Mouse (Mus musculus): ENCODE measurements around the gene Clec2l. TPM values are rescaled to one million over a fixed set of nuclear protein-coding genes. Genes with fewer than 3 reads are reported as not detected.

The Clec2l gene
- polyA plus RNA-seq (2014; fragmentation: Nextera tagmentation; extraction: Ambion mirVana) = 1.0 and 1.8 TPM in 2 replicates

GRCm38 (mm10) chr6:38662714-38663615 lies at the start of gene Clec2l:
TSS of gene Clec2l (plus strand) at chr6:38663069.
- Histone ChIP-seq H3K4me2 (ENCODE audit: low read depth, severe bottlenecking) (peak within 1 kb of the TSS; percentile 98), H3K27ac (replicated peaks; ENCODE audit: low read depth, low read length) (no peak within 1 kb of the TSS), H3K9me3 (ENCODE audit: control insufficient read depth, low read length) (no peaks in the 10 kb centered on the region), H3K4me3 (ENCODE audit: low read depth, low read length) (peak within 1 kb of the TSS; percentile 49), H3K36me3 (ENCODE audit: control insufficient read depth, insufficient read depth, low read length) (no peaks in the 10 kb centered on the region), H3K4me1 (ENCODE audit: control insufficient read depth, insufficient read depth, low read length) (no peaks in the 10 kb centered on the region), H3K9ac (ENCODE audit: low read length) (peak within 1 kb of the TSS; percentile 69), H3K27me3 (ENCODE audit: control insufficient read depth, insufficient read depth, low read length) (peaks cover 18% of the 10 kb centered on the region)
- DNase-seq (ENCODE audit: low spot score) (peak; percentile 53), ATAC-seq (ENCODE audit: insufficient number of reproducible peaks, low FRiP score, low TSS enrichment, low read depth) (peak; percentile 60; the same call in 1 of the 2 replicates)
- WGBS = under 1% methylated on average over 64 of the region's 84 CpGs

- H3K9ac ChIP-seq (ENCODE audit: low read length) = no peak overlapping the region
- DNase-seq (ENCODE audit: low spot score) = no peak
- H3K4me2 ChIP-seq (ENCODE audit: low read depth, severe bottlenecking) = no peak overlapping the region
- ATAC-seq (ENCODE audit: insufficient number of reproducible peaks, low FRiP score, low TSS enrichment, low read depth) = no peak
- no peaks in the 10 kb centered on the region for H3K9me3 ChIP-seq (ENCODE audit: control insufficient read depth, low read length)
- H3K27me3 ChIP-seq (ENCODE audit: control insufficient read depth, insufficient read depth, low read length) = no peaks in the 10 kb centered on the region
- H3K4me3 ChIP-seq (ENCODE audit: low read depth, low read length) = no peak overlapping the region
- no peaks in the 10 kb centered on the region for H3K4me1 ChIP-seq (ENCODE audit: control insufficient read depth, insufficient read depth, low read length)
- H3K36me3 ChIP-seq (ENCODE audit: control insufficient read depth, insufficient read depth, low read length) = peaks cover 9% of the 10 kb centered on the region
- WGBS = 90% methylated on average over 1 of the region's 1 CpGs
- no peak overlapping the region for H3K27ac ChIP-seq (replicated peaks; ENCODE audit: low read depth, low read length)
Observed at GRCm38 (mm10) chr6:38622406-38622805, 40.5 kb upstream of the Clec2l start.

DNA sequence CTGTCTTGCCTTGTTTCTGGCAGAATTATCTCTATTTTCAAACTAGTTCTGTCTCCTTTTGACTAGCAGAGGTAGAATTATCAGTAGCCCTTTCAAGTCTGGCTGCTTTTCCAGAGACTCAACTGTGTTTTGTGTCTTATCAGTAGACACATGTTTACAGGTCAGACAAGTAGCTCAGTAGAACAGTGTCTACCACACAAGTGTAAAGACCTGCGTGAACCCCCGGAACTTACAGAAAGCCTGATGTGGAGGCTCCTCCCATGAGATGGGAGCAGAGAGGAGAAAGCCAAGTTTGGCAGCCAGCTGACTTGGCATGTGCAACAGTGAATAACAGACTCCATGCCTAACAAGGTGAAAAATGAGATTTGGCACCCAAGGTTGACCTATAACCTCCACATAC lies 39.4 kb upstream of the Clec2l start:
- H3K36me3 ChIP-seq (ENCODE audit: control insufficient read depth, insufficient read depth, low read length) = peaks cover 5% of the 10 kb centered on the region; the same call in 1 of the 2 replicates
- DNase-seq (ENCODE audit: low spot score) = no peak

GRCm38 (mm10) chr6:38624439-38624838 lies 38.4 kb upstream of the Clec2l start:
- no peaks in the 10 kb centered on the region for H3K9me3 ChIP-seq (ENCODE audit: control insufficient read depth, low read length)
- no peak for ATAC-seq (ENCODE audit: insufficient number of reproducible peaks, low FRiP score, low TSS enrichment, low read depth)
- H3K36me3 ChIP-seq (ENCODE audit: control insufficient read depth, insufficient read depth, low read length) = no peaks in the 10 kb centered on the region; the same call in 1 of the 2 replicates
- no peak overlapping the region for H3K4me3 ChIP-seq (ENCODE audit: low read depth, low read length)
- no peak overlapping the region for H3K4me2 ChIP-seq (ENCODE audit: low read depth, severe bottlenecking)
- no peak overlapping the region for H3K9ac ChIP-seq (ENCODE audit: low read length)
- H3K27ac ChIP-seq (replicated peaks; ENCODE audit: low read depth, low read length) = no peak overlapping the region
- no peaks in the 10 kb centered on the region for H3K27me3 ChIP-seq (ENCODE audit: control insufficient read depth, insufficient read depth, low read length)
- H3K4me1 ChIP-seq (ENCODE audit: control insufficient read depth, insufficient read depth, low read length) = no peaks in the 10 kb centered on the region
- no peak for DNase-seq (ENCODE audit: low spot score)
- WGBS = 93% methylated on average over 1 of the region's 1 CpGs

More for the DNA sequence above, 39.4 kb upstream of the Clec2l start:
- Histone ChIP-seq H3K4me3 (ENCODE audit: low read depth, low read length) (no peak overlapping the region), H3K4me2 (ENCODE audit: low read depth, severe bottlenecking) (no peak overlapping the region), H3K4me1 (ENCODE audit: control insufficient read depth, insufficient read depth, low read length) (no peaks in the 10 kb centered on the region), H3K9ac (ENCODE audit: low read length) (no peak overlapping the region), H3K9me3 (ENCODE audit: control insufficient read depth, low read length) (no peaks in the 10 kb centered on the region), H3K27ac (replicated peaks; ENCODE audit: low read depth, low read length) (no peak overlapping the region), H3K27me3 (ENCODE audit: control insufficient read depth, insufficient read depth, low read length) (no peaks in the 10 kb centered on the region)
- ATAC-seq (ENCODE audit: insufficient number of reproducible peaks, low FRiP score, low TSS enrichment, low read depth) = no peak
- 90% methylated on average over 2 of the region's 2 CpGs for WGBS

- no peak overlapping the region for H3K4me2 ChIP-seq (ENCODE audit: low read depth, severe bottlenecking)
- no peaks in the 10 kb centered on the region for H3K27me3 ChIP-seq (ENCODE audit: control insufficient read depth, insufficient read depth, low read length)
- no peaks in the 10 kb centered on the region for H3K4me1 ChIP-seq (ENCODE audit: control insufficient read depth, insufficient read depth, low read length)
- H3K9ac ChIP-seq (ENCODE audit: low read length) = no peak overlapping the region
- H3K4me3 ChIP-seq (ENCODE audit: low read depth, low read length) = no peak overlapping the region
- H3K9me3 ChIP-seq (ENCODE audit: control insufficient read depth, low read length) = no peaks in the 10 kb centered on the region
- peak; percentile 14 for DNase-seq (ENCODE audit: low spot score)
- ATAC-seq (ENCODE audit: insufficient number of reproducible peaks, low FRiP score, low TSS enrichment, low read depth) = no peak
- H3K27ac ChIP-seq (replicated peaks; ENCODE audit: low read depth, low read length) = no peak overlapping the region
- 95% methylated on average over 5 of the region's 5 CpGs for WGBS
- H3K36me3 ChIP-seq (ENCODE audit: control insufficient read depth, insufficient read depth, low read length) = no peaks in the 10 kb centered on the region
Observed at GRCm38 (mm10) chr6:38626086-38626485, 36.8 kb upstream of the Clec2l start.

- ATAC-seq (ENCODE audit: insufficient number of reproducible peaks, low FRiP score, low TSS enrichment, low read depth) = no peak
- no peak overlapping the region for H3K4me2 ChIP-seq (ENCODE audit: low read depth, severe bottlenecking)
- H3K4me3 ChIP-seq (ENCODE audit: low read depth, low read length) = no peak overlapping the region
- no peaks in the 10 kb centered on the region for H3K9me3 ChIP-seq (ENCODE audit: control insufficient read depth, low read length)
- no peaks in the 10 kb centered on the region for H3K27me3 ChIP-seq (ENCODE audit: control insufficient read depth, insufficient read depth, low read length)
- no peaks in the 10 kb centered on the region for H3K36me3 ChIP-seq (ENCODE audit: control insufficient read depth, insufficient read depth, low read length)
- WGBS = 92% methylated on average over 4 of the region's 4 CpGs
- no peak overlapping the region for H3K9ac ChIP-seq (ENCODE audit: low read length)
- no peaks in the 10 kb centered on the region for H3K4me1 ChIP-seq (ENCODE audit: control insufficient read depth, insufficient read depth, low read length)
- no peak overlapping the region for H3K27ac ChIP-seq (replicated peaks; ENCODE audit: low read depth, low read length)
- peak; percentile 17 for DNase-seq (ENCODE audit: low spot score)
Observed at GRCm38 (mm10) chr6:38627081-38627480, 35.8 kb upstream of the Clec2l start.

DNA sequence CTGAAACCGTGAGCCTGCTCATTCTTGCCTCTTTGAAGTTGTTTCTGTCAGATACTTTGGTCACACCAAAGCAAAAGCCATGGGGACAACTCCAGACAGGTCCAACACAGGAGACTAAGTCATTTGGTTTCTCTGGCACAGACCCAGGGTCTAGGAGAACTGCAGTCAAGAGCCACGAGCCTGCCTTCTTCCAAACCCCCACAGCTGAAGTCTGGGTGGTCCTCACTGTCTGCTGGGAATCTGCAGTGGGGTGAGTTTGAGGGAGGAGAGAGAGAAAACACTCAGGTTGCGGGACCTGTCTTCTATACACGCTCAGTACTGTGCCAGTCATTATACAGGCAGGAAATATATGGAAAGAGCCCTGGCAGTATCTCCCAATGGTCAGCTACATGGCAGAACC lies 35.4 kb upstream of the Clec2l start:
- Histone ChIP-seq H3K4me1 (ENCODE audit: control insufficient read depth, insufficient read depth, low read length) (no peaks in the 10 kb centered on the region), H3K9ac (ENCODE audit: low read length) (no peak overlapping the region), H3K4me2 (ENCODE audit: low read depth, severe bottlenecking) (no peak overlapping the region), H3K27me3 (ENCODE audit: control insufficient read depth, insufficient read depth, low read length) (no peaks in the 10 kb centered on the region), H3K4me3 (ENCODE audit: low read depth, low read length) (no peak overlapping the region), H3K9me3 (ENCODE audit: control insufficient read depth, low read length) (no peaks in the 10 kb centered on the region), H3K36me3 (ENCODE audit: control insufficient read depth, insufficient read depth, low read length) (no peaks in the 10 kb centered on the region), H3K27ac (replicated peaks; ENCODE audit: low read depth, low read length) (no peak overlapping the region)
- 86% methylated on average over 4 of the region's 4 CpGs for WGBS
- ATAC-seq (ENCODE audit: insufficient number of reproducible peaks, low FRiP score, low TSS enrichment, low read depth) (no peak), DNase-seq (ENCODE audit: low spot score) (peak; percentile 14)

DNA sequence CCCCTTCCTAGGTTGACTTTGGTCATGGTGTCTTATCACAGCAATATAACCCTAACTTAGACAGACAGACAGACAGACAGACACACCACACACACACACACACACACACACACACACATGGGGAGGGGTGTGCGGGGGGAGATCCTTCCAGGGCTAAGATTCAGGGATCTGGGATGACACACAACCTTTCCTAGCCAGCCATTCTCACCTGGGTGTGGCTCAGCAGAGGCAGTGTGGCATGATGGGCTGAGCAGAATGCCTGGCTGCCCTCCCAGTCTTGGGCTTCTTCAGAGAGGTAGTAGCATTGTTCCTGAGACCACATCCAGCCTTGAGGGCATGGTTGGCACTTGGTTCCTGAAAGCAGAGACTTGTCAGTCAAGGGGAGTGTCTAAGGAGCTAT lies 33.3 kb upstream of the Clec2l start:
- no peaks in the 10 kb centered on the region for H3K4me1 ChIP-seq (ENCODE audit: control insufficient read depth, insufficient read depth, low read length)
- no peak overlapping the region for H3K4me3 ChIP-seq (ENCODE audit: low read depth, low read length)
- DNase-seq (ENCODE audit: low spot score) = no peak
- no peaks in the 10 kb centered on the region for H3K9me3 ChIP-seq (ENCODE audit: control insufficient read depth, low read length)
- no peak for ATAC-seq (ENCODE audit: insufficient number of reproducible peaks, low FRiP score, low TSS enrichment, low read depth)
- H3K9ac ChIP-seq (ENCODE audit: low read length) = no peak overlapping the region
- 95% methylated on average over 1 of the region's 1 CpGs for WGBS
- H3K36me3 ChIP-seq (ENCODE audit: control insufficient read depth, insufficient read depth, low read length) = no peaks in the 10 kb centered on the region
- H3K27ac ChIP-seq (replicated peaks; ENCODE audit: low read depth, low read length) = no peak overlapping the region
- peaks cover 9% of the 10 kb centered on the region for H3K27me3 ChIP-seq (ENCODE audit: control insufficient read depth, insufficient read depth, low read length)
- no peak overlapping the region for H3K4me2 ChIP-seq (ENCODE audit: low read depth, severe bottlenecking)

All from limb, embryonic 11.5 days (tissue).